ENCODE assay signal across 8 mouse cellular contexts in the genomic region with DNA sequence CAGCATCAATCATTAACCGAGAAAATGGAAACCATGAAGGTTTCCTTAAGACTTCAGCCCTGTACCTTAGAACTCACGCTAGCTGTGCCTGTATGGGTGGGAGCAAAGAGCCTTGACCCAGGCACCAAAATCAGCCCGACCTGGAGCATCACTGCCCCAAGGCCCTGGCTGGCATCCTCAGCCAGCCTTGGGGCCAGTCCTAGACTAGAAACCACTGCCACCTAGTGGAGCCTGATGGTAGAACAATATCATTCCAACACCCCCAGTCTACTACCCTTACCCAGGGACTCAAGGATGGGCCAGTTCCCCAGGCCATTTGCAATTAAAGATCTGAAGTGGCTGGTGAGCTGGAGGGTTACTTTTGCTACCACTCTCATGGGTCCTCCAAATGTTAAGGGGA. TPM values are rescaled to one million over a fixed set of nuclear protein-coding genes. Genes with fewer than 3 reads are reported as not detected.
A peak's percentile ranks its signal among the peaks of the same experiment; 100 is the strongest.
DNase-seq lines count a peak whose midpoint lies in the region; ATAC-seq lines count a peak whose summit lies in the region.

No protein-coding gene starts in this region.

- no peak overlapping the region for H3K4me2 ChIP-seq in forebrain, embryonic 15.5 days (replicated peaks)
- no peak overlapping the region for H3K4me2 ChIP-seq in liver, embryonic 12.5 days

- H3K27ac ChIP-seq in forebrain, embryonic 10.5 days, result no peak overlapping the region
- H3K27ac ChIP-seq in forebrain, embryonic 15.5 days (replicated peaks), result no peak overlapping the region
- H3K27ac ChIP-seq in liver, embryonic 12.5 days, result no peak overlapping the region

- ATAC-seq in forebrain, embryonic 15.5 days (replicated peaks), result no peak
- ATAC-seq in inflammation-experienced regulatory T-cells, adult 6 months, result peak; percentile 67
- peak; percentile 47; the same call in 1 of the 2 replicates for ATAC-seq in liver, embryonic 12.5 days

- H3K9ac ChIP-seq in forebrain, embryonic 15.5 days (replicated peaks), result no peak overlapping the region
- no peak overlapping the region for H3K9ac ChIP-seq in liver, embryonic 12.5 days

- H3K4me3 ChIP-seq in forebrain, embryonic 10.5 days, result no peak overlapping the region
- no peak overlapping the region for H3K4me3 ChIP-seq in forebrain, embryonic 15.5 days
- H3K4me3 ChIP-seq in liver, embryonic 12.5 days, result no peak overlapping the region

- peak; percentile 38 for DNase-seq in forebrain, embryonic 10.5 days (ENCODE audit: extremely low spot score, low spot score)
- DNase-seq in 3T3-L1 (ENCODE audit: low read depth, low spot score), result peak; percentile 74
- DNase-seq in adrenal gland, postnatal 14 days, result peak; percentile 76
- DNase-seq in embryo, embryonic 11.5 days (ENCODE audit: low read depth, low spot score), result peak; percentile 34
- peak; percentile 48 to 62 for DNase-seq in right cerebral cortex, adult 2 months (ENCODE audit: low spot score in 2 of 2)

- H3K4me1 ChIP-seq in forebrain, embryonic 10.5 days, result peaks cover 7% of the 10 kb centered on the region
- H3K4me1 ChIP-seq in forebrain, embryonic 15.5 days, result peaks cover 5% of the 10 kb centered on the region
- peaks cover 7% of the 10 kb centered on the region; the same call in 1 of the 2 replicates for H3K4me1 ChIP-seq in liver, embryonic 12.5 days

- 44% methylated on average over 3 of the region's 3 CpGs for WGBS in forebrain, embryonic 10.5 days
- WGBS in forebrain, embryonic 15.5 days, result 36% methylated on average over 3 of the region's 3 CpGs
- 41% methylated on average over 3 of the region's 3 CpGs for WGBS in liver, embryonic 12.5 days (ENCODE audit: insufficient replicate concordance)

- peaks cover 49% of the 10 kb centered on the region for H3K36me3 ChIP-seq in forebrain, embryonic 10.5 days (replicated peaks)
- peaks cover 28% of the 10 kb centered on the region for H3K36me3 ChIP-seq in forebrain, embryonic 15.5 days
- peaks cover 52% of the 10 kb centered on the region for H3K36me3 ChIP-seq in liver, embryonic 12.5 days

- H3K27me3 ChIP-seq in forebrain, embryonic 10.5 days (ENCODE audit: poor library complexity, severe bottlenecking), result no peaks in the 10 kb centered on the region
- H3K27me3 ChIP-seq in forebrain, embryonic 15.5 days, result no peaks in the 10 kb centered on the region
- H3K27me3 ChIP-seq in liver, embryonic 12.5 days (replicated peaks), result no peaks in the 10 kb centered on the region

- H3K9me3 ChIP-seq in forebrain, embryonic 10.5 days, result no peaks in the 10 kb centered on the region
- no peaks in the 10 kb centered on the region for H3K9me3 ChIP-seq in forebrain, embryonic 15.5 days
- H3K9me3 ChIP-seq in liver, embryonic 12.5 days (replicated peaks), result no peaks in the 10 kb centered on the region

RNA-seq across cellular contexts. Expression of a gene that starts 5.7 kb away (rescaled TPM):
- polyA plus RNA-seq in forebrain, embryonic 10.5 days (2016; fragmentation: Nextera tagmentation; extraction: Ambion mirVana), result 24.7 and 25.8 TPM in 2 replicates
- polyA plus RNA-seq in forebrain, embryonic 15.5 days (2015; fragmentation: Nextera tagmentation; extraction: Ambion mirVana), result 21.4 and 22.0 TPM in 2 replicates
- total RNA-seq in adrenal gland, postnatal 14 days (2021), result 53.8 and 54.1 TPM in 2 replicates
- 1 to 10 TPM; 1.7 to 2.1 (median 1.9) TPM for polyA plus RNA-seq in inflammation-experienced regulatory T-cells, adult 6 months (2017; shearing (Covaris generic))
- 19.2 and 19.9 TPM in 2 replicates for polyA plus RNA-seq in liver, embryonic 12.5 days (2016; fragmentation: Nextera tagmentation; extraction: Ambion mirVana)

RNA-seq across cellular contexts. Expression of a gene that starts 22.2 kb away (rescaled TPM):
- 0.07 and 0.10 TPM in 2 replicates for polyA plus RNA-seq in forebrain, embryonic 10.5 days (2016; fragmentation: Nextera tagmentation; extraction: Ambion mirVana)
- 0.13 and 0.17 TPM in 2 replicates for polyA plus RNA-seq in forebrain, embryonic 15.5 days (2015; fragmentation: Nextera tagmentation; extraction: Ambion mirVana)
- 18.4 and 25.7 TPM in 2 replicates for total RNA-seq in adrenal gland, postnatal 14 days (2021)
- polyA plus RNA-seq in inflammation-experienced regulatory T-cells, adult 6 months (2017; shearing (Covaris generic)), result under 1 TPM in 1 of 3 experiments, not detected in 2; 0.30 TPM
- polyA plus RNA-seq in liver, embryonic 12.5 days (2016; fragmentation: Nextera tagmentation; extraction: Ambion mirVana), result 0.08 and 0.17 TPM in 2 replicates
